Mouse (Mus musculus): ENCODE results near the gene Tchp.
A peak's percentile ranks its signal among the peaks of the same experiment; 100 is the strongest.

Gene Tchp

GRCm38 (mm10) chr5:114742572-114742971 lies 35.0 kb downstream of the Tchp start:
- DNase-seq, result no peak

DNA sequence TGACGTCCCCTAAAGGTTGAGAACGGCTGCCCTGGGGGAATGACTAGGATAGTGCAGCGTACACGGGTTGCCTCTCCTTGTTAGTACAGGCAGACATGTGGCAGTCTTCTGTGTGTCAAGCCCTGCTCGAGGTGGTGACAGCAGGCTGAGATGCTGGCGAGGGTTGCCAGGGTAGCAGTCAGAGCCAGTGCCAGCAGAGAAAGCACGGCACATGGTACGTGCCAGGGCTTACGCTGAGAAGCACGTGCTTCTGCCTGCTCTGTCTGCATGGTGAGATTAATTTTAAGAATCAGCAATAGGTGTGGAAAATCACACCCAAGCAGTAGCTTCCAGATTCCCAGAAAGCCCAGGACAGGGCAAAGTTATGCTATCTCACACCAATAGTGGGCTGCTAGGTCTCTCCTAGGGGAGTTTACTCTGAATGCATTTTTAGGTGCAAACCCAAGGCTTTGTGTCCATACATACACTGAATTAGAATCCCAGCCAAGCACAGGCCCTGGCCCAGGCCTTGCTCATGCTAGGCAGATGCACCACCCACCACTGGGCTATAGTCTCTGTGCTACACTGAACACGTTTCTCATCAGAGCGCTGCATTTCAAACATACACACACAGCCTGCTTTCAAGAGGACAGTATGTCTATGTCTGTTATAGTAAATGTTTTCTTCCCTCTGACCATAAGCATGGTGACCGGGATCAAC lies 35.6 kb downstream of the Tchp start:
- peak; percentile 82 for DNase-seq

GRCm38 (mm10) chr5:114743697-114744090 lies 36.1 kb downstream of the Tchp start:
- DNase-seq, result no peak

GRCm38 (mm10) chr5:114745581-114745980 lies 38.0 kb downstream of the Tchp start:
- DNase-seq, result no peak

GRCm38 (mm10) chr5:114746886-114747285 lies 39.3 kb downstream of the Tchp start:
- no peak for DNase-seq

DNA sequence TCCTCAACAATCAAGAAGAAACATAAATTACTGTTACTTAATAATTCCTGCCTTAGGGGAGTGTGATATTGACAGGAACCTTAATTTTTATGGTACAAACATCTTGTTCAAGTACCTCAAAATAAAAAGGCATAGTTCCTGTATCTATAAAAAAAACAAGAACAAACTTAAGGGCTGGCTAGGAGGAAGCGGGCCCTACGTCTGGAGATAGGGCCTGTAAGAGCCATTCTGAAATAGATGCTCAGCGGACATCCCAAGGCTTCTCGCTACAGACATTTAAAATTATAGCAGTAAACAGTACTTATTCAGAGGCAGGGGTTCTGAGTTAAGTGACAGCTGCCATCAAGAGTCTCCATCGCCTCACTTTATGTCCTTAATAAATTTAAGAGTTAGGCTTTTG lies 40.0 kb downstream of the Tchp start:
- DNase-seq, result no peak

GRCm38 (mm10) chr5:114750325-114750724 lies 42.8 kb downstream of the Tchp start:
- no peak for DNase-seq

GRCm38 (mm10) chr5:114752397-114752796 lies 44.8 kb downstream of the Tchp start:
- no peak for DNase-seq

DNA sequence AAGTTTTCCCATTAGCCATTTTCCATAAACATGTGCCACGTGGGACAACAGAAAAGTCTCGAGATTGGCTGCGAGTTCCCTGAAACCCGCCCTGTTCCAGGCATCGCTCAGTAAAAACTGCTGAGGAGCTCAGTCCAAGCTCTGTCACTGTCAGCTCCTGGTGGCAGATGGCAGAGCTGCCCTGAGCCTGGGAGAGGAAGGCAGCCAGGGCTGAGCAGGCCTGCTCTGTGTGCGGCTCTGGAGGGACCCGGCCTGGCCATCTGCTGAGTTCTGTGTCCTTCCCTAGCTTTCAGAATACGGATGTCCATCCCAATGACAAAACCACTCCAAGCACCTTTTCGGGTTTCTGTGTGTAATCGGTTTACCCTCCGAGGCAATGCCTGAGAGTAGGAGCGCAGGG lies 45.8 kb downstream of the Tchp start:
- peak; percentile 96 for DNase-seq

DNA sequence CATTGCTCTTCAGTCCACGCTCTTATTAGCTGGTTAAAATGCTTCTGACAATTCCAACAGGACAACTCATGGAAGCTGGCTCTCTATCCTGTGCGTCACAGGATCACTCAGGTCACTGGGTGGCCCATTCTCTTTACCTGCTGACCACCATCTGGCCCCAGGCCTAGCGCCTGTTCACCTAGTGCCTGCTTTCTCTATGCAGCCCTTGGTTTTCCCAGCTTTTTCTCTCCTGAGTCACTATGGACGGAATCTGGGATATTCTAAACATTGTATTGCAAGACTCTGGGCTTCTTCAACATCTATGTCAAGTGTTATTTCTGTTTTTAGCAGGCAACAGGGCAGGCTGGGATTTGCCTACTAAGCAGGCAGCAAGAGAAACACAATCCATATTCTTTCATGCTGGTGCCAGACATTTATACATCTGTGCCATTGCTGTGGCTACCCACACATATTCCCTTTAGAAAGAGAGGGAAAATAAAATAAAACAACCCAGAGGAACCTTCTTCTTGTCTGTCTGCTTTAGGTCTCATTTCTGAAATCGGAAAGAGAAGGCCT lies 52.1 kb downstream of the Tchp start:
- no peak for DNase-seq

- DNase-seq, result no peak
Measured at GRCm38 (mm10) chr5:114761980-114762379, 54.4 kb downstream of the Tchp start.

- peak; percentile 92 for DNase-seq
Measured at GRCm38 (mm10) chr5:114764812-114765735, 57.5 kb downstream of the Tchp start.

- DNase-seq, result no peak
Measured at GRCm38 (mm10) chr5:114766686-114767085, 59.1 kb downstream of the Tchp start.

- no peak for DNase-seq
Measured at GRCm38 (mm10) chr5:114767185-114767584, 59.6 kb downstream of the Tchp start.

DNA sequence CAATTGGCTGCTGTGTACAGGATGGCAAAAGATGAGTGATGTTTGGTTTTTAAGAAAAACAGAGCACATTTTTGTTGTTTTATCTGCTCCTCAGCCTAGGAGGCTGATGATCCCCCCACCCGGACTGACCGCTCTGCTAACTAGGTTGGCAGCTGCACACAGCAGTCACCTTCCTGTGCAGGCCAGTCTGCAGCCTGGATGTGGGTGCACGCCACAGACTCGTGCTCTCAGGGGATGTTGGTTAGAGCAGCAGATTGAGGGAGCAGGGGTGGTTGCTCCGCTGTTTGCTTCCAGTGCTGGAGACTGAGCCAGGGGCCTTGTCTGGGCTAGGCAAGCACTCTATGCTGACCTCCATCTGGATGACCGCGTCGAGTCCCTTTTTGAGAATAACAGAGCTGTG lies 62.2 kb downstream of the Tchp start:
- DNase-seq, result no peak

GRCm38 (mm10) chr5:114771796-114772195 lies 64.2 kb downstream of the Tchp start:
- DNase-seq, result no peak

Data from cerebellum, adult 9-10 months (tissue).